ENCODE assay signal across 15 mouse cellular contexts in the genomic region with DNA sequence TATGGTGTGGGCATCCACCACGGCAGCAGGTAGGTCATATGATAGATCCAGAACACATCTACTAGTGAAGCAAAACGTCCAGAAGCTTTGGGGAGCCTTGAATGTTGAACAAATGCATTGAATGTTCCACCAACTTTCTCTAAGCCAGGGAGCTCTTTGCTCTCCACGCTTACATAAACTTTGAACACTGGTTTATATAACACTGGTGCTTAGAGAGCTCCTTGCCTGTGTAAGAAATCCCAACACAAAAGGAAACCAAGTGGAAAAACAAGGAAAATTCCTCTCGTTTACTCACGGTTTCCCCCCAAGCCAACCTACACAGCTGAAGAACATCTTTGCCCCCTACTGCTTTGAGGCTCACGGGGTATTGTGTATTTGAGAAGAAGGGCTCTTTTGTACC.
"Had no signal": no experiment of that assay in that cellular context is flagged by ENCODE, and none has a peak within 500 bp of the region (broad histone marks: within the 10 kb centered on the region; RNA-seq: fewer than 3 reads in every experiment).

No protein-coding gene starts in this region.

- H3K4me1 ChIP-seq: liver, embryonic 15.5 days had no signal

- H3K27ac ChIP-seq: kidney, embryonic 15.5 days; limb, embryonic 13.5 days; liver, embryonic 15.5 days had no signal

- ATAC-seq: lung, postnatal 0 days; midbrain, embryonic 13.5 days had no signal

- H3K36me3 ChIP-seq: kidney, embryonic 15.5 days; limb, embryonic 13.5 days; liver, embryonic 15.5 days had no signal

- H3K4me2 ChIP-seq: kidney, embryonic 15.5 days; limb, embryonic 13.5 days; liver, embryonic 15.5 days; midbrain, embryonic 13.5 days had no signal

- H3K4me3 ChIP-seq: kidney, embryonic 15.5 days; limb, embryonic 13.5 days; liver, embryonic 15.5 days; midbrain, embryonic 13.5 days had no signal

- H3K27me3 ChIP-seq: kidney, embryonic 15.5 days; limb, embryonic 13.5 days; liver, embryonic 15.5 days; midbrain, embryonic 13.5 days had no signal

- DNase-seq: kidney, postnatal 14 days; layer of hippocampus, postnatal 36 days; left cerebral cortex, postnatal 4 days; lung, adult 2 months; lung, postnatal 36 days; retina, postnatal 1 day; right cerebral cortex, postnatal 4 days; spleen, adult 18-20 months; thymus, adult 18-20 months; thymus, postnatal 14 days had no signal

- H3K9me3 ChIP-seq: kidney, embryonic 15.5 days; limb, embryonic 13.5 days; liver, embryonic 15.5 days; midbrain, embryonic 13.5 days had no signal

- H3K9ac ChIP-seq: kidney, embryonic 15.5 days; limb, embryonic 13.5 days; liver, embryonic 15.5 days; midbrain, embryonic 13.5 days had no signal
